Mouse (Mus musculus) limb, embryonic 14.5 days (tissue): ENCODE data around the gene Zbtb12. TPM values are rescaled to one million over a fixed set of nuclear protein-coding genes. Genes with fewer than 3 reads are reported as not detected.

Experiments used
- ATAC-seq: fragments of 200-750 bp; cut with Nextera tagmentation; 2 replicates; pipeline ENCODE4 v1.8.0; 2017; ENCODE audit warnings: low read depth, moderate number of reproducible peaks, moderate TSS enrichment; ENCODE audit not compliant: low FRiP score
- DNase-seq: peaks from one replicate; pipeline ENCODE4 v3.0.0-alpha.2; 2015; ENCODE audit warnings: low spot score
- H3K27ac ChIP-seq: fragments of 300-500 bp; sonication (generic); replicated peaks from 2 replicates; pipeline ENCODE4 v1.5.1; 2014; ENCODE audit warnings: low read depth, mild to moderate bottlenecking, low read length, moderate library complexity, mixed read lengths
- H3K27me3 ChIP-seq: fragments of 300-500 bp; sonication (generic); 2 replicates; pipeline ENCODE4 v1.6.1; 2014; ENCODE audit warnings: low read length, mixed read lengths; ENCODE audit not compliant: control insufficient read depth, insufficient read depth
- H3K36me3 ChIP-seq: fragments of 300-500 bp; sonication (generic); 2 replicates; pipeline ENCODE4 v1.6.1; 2014; ENCODE audit warnings: mild to moderate bottlenecking, low read length, moderate library complexity, mixed read lengths; ENCODE audit not compliant: control insufficient read depth, insufficient read depth
- H3K4me1 ChIP-seq: fragments of 300-500 bp; sonication (generic); 2 replicates; pipeline ENCODE4 v1.6.1; 2014; ENCODE audit warnings: antibody characterized with exemption, low read length, mixed read lengths; ENCODE audit not compliant: control insufficient read depth, insufficient read depth
- H3K4me2 ChIP-seq: fragments of 300-500 bp; sonication (generic); replicated peaks from 2 replicates; pipeline ENCODE4 v1.6.1; 2014; ENCODE audit warnings: low read depth, mild to moderate bottlenecking, low read length, moderate library complexity; ENCODE audit not compliant: severe bottlenecking
- H3K4me3 ChIP-seq: fragments of 300-500 bp; sonication (generic); replicated peaks from 2 replicates; pipeline ENCODE4 v1.5.1; 2014; ENCODE audit warnings: low read length
- H3K9ac ChIP-seq: fragments of 300-500 bp; sonication (generic); 2 replicates; pipeline ENCODE4 v1.6.1; 2014; ENCODE audit warnings: mild to moderate bottlenecking, low read depth, low read length, moderate library complexity; ENCODE audit not compliant: severe bottlenecking
- H3K9me3 ChIP-seq: fragments of 300-500 bp; sonication (generic); 2 replicates; pipeline ENCODE4 v1.6.1; 2016; ENCODE audit warnings: low read length; ENCODE audit not compliant: control insufficient read depth
- POLR2A ChIP-seq: fragments of 200-500 bp; IDR thresholded peaks from 2 replicates; pipeline ENCODE4 v1.8.0; 2012; ENCODE audit warnings: inconsistent platforms, mild to moderate bottlenecking, moderate library complexity, borderline replicate concordance; ENCODE audit not compliant: insufficient read depth, insufficient read length; ENCODE audit errors: extremely low read depth
- WGBS: fragments of 180-500 bp; shearing (Covaris S2); extraction: QIAGEN DNeasy Blood & Tissue Kit; methylation state at CpG from one replicate; pipeline ENCODE4 v1.1.7; 2014; 5-methylcytosine and 5-hydroxymethylcytosine counted together
- polyA plus RNA-seq, 2 experiments: library from polyadenylated mRNA; depleted of rRNA in 1 of 2; stranded (reverse) in 1 of 2; unstranded in 1 of 2; fragments of >200 nt; fragmentation: Nextera tagmentation in 1 of 2; extraction: Ambion mirVana in 1 of 2; gene quantifications; 2 replicates each; pipeline versions ENCODE4 v1.2.1 to v1.2.3; 2012 to 2014

Zbtb12 gene
- polyA plus RNA-seq, 2 experiments = 1.5 to 44.3 TPM

DNA sequence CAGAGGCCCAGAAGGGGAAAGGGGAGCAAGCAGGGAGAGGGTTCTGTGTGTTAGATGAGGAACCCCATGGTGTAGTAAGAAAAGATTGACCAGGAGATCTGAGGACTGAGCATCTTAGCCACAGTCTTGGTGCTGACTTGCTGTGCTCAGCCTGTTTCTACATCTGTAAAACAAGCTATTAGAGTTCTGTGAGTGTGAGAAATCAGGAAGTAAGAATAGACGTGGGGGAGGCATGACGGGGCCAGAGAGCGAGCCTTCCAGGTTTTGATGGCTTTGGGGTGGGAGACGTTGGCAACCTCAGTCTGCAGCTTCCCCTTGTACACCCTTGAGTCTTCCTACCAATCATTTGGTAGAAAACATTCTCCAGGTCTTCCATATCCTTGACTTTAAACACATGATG is 20.6 kb upstream of the Zbtb12 start:
- no peaks in the 10 kb centered on the region for H3K4me1 ChIP-seq
- H3K36me3 ChIP-seq = peaks cover 32% of the 10 kb centered on the region
- H3K27me3 ChIP-seq = no peaks in the 10 kb centered on the region
- no peak overlapping the region for H3K9ac ChIP-seq
- no peak for TF ChIP-seq POLR2A
- no peak overlapping the region for H3K27ac ChIP-seq
- no peak for ATAC-seq
- no peak overlapping the region for H3K4me3 ChIP-seq
- DNase-seq = no peak
- no peaks in the 10 kb centered on the region for H3K9me3 ChIP-seq
- WGBS = 85% methylated on average over 4 of the region's 4 CpGs
- no peak overlapping the region for H3K4me2 ChIP-seq

DNA sequence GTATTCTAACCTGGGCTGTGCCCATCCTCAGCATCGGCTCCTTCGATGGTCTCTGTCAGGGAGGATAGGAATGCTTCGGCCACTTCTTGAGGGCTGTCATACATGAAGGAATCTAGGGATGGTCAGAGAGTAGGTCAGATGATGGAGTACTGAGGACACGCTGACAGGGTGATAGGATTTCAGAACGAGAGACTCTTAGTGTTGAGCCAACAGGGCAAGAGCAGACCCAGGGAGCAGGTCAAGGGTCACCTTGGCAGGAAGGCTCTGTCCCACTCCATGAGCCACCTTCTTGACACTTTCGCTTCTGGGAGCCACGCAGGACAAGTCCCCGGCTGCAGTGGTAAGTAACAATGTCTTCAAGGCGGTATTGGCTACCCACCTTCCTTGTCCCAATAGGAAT is 18.8 kb upstream of the Zbtb12 start:
- WGBS = 84% methylated on average over 9 of the region's 9 CpGs
- no peaks in the 10 kb centered on the region for H3K4me1 ChIP-seq
- no peak for ATAC-seq

DNA sequence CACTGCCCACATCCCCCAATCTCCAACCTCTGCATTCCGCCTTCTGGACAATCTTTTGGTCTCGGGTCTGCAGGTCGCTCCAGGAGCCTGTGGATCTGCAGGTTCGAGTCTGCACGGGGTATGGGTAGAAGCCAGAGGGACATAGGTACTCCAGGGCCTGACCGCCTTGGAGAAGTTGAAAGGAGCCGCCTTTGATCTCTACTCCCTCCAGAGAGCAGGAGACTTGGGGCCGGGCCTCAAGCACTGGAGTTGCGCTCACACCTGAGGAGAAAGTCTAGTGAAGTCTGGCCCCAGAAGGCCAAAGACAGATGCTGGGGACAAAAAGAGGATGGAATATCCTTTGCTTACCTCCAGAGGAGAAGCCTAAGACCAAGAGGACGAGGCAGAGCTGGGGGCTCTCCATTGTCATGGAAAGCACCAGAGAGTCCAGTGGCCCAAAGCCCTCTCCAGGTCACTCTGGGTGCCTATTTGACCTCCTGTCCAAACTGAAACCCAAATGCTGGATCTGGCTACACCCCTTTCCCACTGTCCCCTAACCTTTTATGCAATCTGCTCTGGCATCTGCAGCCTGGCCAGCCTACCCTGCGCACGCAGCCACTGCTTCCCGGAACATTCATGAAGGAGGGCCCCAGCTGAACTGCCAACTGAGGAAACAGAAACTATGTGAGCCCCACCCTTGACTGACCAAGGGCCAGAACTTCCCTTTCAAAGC is 17.4 kb upstream of the Zbtb12 start:
- H3K27me3 ChIP-seq = no peaks in the 10 kb centered on the region
- H3K36me3 ChIP-seq = peaks cover 5% of the 10 kb centered on the region; the same call in 1 of the 2 replicates
- no peak overlapping the region for H3K27ac ChIP-seq
- no peaks in the 10 kb centered on the region for H3K9me3 ChIP-seq
- ATAC-seq (no peak), DNase-seq (no peak)
- WGBS = 65% methylated on average over 12 of the region's 13 CpGs
- H3K4me3 ChIP-seq = no peak overlapping the region
- H3K4me1 ChIP-seq = no peaks in the 10 kb centered on the region
- TF ChIP-seq POLR2A = no peak
- H3K9ac ChIP-seq = no peak overlapping the region
- no peak overlapping the region for H3K4me2 ChIP-seq

More for the DNA sequence above, 18.8 kb upstream of the Zbtb12 start:
- DNase-seq = peak; percentile 1
- Histone ChIP-seq H3K4me2 (no peak overlapping the region), H3K9me3 (no peaks in the 10 kb centered on the region), H3K27me3 (no peaks in the 10 kb centered on the region), H3K36me3 (peaks cover 15% of the 10 kb centered on the region), H3K27ac (no peak overlapping the region), H3K4me3 (no peak overlapping the region), H3K9ac (no peak overlapping the region)
- TF ChIP-seq POLR2A = no peak

- WGBS = 49% methylated on average over 8 of the region's 8 CpGs
- TF ChIP-seq POLR2A = no peak
- no peak within 1 kb of the TSS for H3K9ac ChIP-seq
Observed at GRCm38 (mm10) chr17:34862416-34863081, 16.7 kb upstream of the Zbtb12 start, which contains the start of gene Cfb. Gene Cfb, minus strand, starts transcription at chr17:34862518.

GRCm38 (mm10) chr17:34865981-34866380 is 13.3 kb upstream of the Zbtb12 start:
- WGBS = 50% methylated on average over 7 of the region's 7 CpGs
- Histone ChIP-seq H3K9ac (no peak overlapping the region), H3K27me3 (no peaks in the 10 kb centered on the region), H3K4me3 (no peak overlapping the region), H3K4me2 (no peak overlapping the region), H3K4me1 (no peaks in the 10 kb centered on the region), H3K9me3 (no peaks in the 10 kb centered on the region), H3K27ac (no peak overlapping the region), H3K36me3 (no peaks in the 10 kb centered on the region)
- ATAC-seq = no peak
- no peak for TF ChIP-seq POLR2A
- DNase-seq = no peak

More at GRCm38 (mm10) chr17:34862416-34863081, 16.7 kb upstream of the Zbtb12 start, which contains the start of gene Cfb:
- H3K36me3 ChIP-seq = peaks cover 2% of the 10 kb centered on the region; the same call in 1 of the 2 replicates
- DNase-seq (no peak), ATAC-seq (no peak)
- no peak within 1 kb of the TSS for H3K27ac ChIP-seq
- no peaks in the 10 kb centered on the region for H3K9me3 ChIP-seq
- H3K4me1 ChIP-seq = no peaks in the 10 kb centered on the region
- H3K27me3 ChIP-seq = no peaks in the 10 kb centered on the region
- H3K4me3 ChIP-seq = no peak within 1 kb of the TSS
- H3K4me2 ChIP-seq = no peak within 1 kb of the TSS
